Mouse (Mus musculus) adrenal gland, postnatal 4 days (tissue): ENCODE measurements around the gene Pip4k2a. TPM values are rescaled to one million over a fixed set of nuclear protein-coding genes. Genes with fewer than 3 reads are reported as not detected.

Source experiments
- DNase-seq, 2 experiments: peaks; one replicate each; pipeline ENCODE4 v3.0.0; 2021 to 2022; ENCODE audit warnings: low spot score in 2 of 2, mixed read lengths in 2 of 2
- total RNA-seq, 2 experiments: library from RNA; stranded (reverse); gene quantifications; 2 replicates each; pipeline ENCODE4 v1.2.3; 2021

Gene Pip4k2a
- total RNA-seq, 2 experiments from 2014 or later, result 23.8 to 25.1 TPM

DNA sequence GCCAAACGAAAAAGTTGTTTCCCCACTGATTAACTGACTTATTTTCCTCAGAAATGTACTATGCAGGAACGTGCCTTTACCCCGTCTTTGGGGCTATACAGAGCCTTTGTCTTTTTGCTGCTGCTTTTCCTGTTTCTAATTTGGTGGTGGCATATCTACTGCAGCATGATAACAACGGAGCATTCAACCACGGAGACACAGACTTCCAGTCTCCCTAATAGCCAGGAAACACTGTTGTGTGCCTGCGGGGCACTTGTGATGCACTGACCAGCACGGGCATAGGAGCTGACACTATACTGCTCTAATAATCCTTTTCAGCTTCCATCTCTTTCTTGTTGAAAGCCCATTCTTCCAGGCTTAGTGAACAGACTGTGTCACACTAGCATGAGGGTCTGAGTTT is 41.0 kb downstream of the Pip4k2a start:
- DNase-seq, result no peak

- no peak for DNase-seq
Measured at GRCm38 (mm10) chr2:18956424-18956823, 41.5 kb downstream of the Pip4k2a start.

- DNase-seq, result no peak
Measured at GRCm38 (mm10) chr2:18955671-18956070, 42.3 kb downstream of the Pip4k2a start.

DNA sequence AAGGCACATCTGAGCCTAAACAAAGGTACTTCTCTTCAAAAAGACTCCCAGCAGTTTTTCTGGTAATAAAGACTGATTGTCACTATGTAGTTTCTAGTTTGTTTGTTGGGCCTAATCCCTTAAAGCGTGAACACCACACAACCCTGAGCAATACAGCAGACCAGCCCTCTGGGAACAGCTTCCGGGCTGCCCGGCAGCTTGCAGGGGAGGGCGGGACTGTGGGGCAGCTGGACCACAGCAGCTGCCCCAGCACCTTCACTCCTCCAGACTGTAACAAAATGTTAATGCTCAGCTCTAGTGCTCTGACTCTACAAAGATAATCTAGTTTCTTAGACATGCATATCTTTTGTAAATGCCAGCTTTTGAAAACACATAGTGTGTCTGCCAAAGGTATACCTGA is 42.9 kb downstream of the Pip4k2a start:
- DNase-seq, result no peak

- no peak for DNase-seq
Measured at GRCm38 (mm10) chr2:18954422-18954821, 43.5 kb downstream of the Pip4k2a start.

- no peak for DNase-seq
Measured at GRCm38 (mm10) chr2:18952102-18952673, 45.7 kb downstream of the Pip4k2a start.

DNA sequence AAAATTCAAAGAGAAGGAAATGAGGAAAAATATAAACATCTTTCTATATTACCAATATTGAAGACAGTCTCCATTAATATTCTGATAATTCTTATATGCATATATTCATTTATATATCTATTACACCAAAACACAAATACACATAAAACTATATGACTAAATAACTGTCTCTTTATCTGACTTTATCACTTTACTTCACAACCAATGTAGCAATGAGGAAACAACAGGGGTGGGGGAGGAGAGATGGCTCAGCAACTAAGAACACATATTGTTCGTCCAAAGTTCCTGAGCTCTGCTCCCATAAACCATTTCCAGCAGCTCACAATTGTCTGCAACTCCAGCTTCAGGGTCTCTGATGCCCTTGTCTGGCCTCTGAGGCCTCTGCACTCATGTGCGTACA is 47.2 kb downstream of the Pip4k2a start:
- DNase-seq, result no peak

DNA sequence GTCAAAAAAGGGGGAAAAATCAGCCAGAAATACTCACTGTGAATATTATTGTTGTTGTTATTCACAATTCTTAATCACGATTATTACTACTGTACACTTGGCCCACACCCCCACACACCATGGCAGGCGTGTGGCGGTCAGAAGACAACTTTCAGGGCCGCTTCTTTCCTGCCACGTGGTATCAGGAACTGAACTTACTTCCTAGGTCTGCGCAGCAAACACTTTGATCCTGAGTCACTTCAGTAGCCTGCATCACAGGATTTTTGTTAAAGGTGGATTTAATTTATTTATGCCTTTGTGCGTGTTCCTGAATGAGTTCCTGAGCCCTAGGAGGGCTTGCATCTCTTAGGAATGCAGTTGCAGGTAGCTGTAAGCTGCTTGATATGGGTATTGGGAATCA is 49.2 kb downstream of the Pip4k2a start:
- DNase-seq, result no peak

DNA sequence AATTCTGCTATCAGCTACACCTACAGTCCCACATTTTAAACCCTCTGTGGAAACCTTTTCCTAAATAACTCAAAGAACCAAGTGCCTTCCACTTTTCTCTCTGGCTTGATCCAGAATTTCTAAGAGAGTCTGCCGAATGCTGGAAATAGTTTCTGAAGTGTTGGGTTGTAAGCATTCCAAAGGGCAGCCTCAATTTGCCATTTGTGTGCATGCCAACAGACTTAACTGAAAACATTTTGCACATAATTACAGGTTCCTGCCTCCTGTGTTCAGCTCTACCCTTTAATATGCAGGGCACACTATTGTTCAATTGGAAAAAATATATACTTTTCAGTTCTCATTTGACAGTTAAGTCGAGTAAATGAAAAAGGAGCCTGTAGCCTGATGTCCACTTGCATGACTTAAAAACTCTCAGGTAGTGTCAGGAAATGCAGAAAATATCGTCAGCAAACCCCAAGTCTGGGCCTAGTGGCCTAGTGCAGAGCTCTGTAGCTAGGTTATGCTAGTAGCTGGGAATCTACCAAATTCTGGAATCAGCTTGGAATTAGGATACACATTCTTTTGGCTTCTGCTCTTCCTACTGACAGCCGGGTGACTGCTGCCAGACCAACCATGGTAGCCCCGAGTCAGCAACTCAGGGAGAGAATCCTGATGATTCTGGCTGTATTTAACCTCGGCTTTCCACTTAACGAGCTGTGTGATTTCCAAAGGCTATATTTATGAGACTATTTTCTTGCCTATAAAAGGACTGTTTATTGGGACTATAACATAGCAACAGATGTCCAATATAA is 50.1 kb downstream of the Pip4k2a start:
- no peak for DNase-seq

DNA sequence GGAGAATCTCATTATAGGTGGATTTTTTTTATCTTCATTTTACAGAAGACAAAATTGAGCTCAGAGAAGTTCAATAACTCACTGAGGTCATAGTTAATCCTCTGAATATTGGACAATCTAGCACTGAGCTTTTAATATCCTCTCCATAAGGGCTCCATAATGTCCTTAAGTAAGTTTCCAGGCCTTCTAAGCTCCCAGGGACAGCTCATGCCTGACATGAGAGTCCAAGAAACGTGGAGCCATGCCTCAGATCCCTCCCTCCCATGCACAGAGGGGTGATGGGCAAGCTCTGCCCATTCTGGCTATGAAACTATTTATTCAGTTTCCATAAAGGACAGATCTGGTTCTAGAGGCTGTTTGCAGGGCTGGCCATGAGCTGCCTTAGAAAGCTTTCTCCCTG is 52.5 kb downstream of the Pip4k2a start:
- DNase-seq, result no peak

DNA sequence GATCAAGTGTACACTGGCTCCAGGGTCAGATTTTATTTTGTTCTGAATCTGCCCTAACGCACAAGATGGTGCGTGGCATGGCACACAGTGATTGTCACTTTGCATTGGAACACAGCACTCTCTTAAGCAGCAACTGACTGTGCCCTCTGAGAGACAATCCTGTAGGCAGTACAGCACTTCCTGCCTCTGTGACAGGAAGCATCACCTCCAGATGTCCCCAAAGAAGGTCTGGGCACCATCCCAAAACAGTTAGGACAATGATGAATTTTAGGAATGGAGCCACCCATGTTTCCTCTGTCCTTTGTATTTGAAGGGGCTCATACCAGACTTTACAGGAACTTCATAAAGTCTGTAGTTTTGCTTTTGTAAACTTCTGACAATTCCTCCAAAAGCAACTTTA is 54.0 kb downstream of the Pip4k2a start:
- DNase-seq, result no peak

- no peak for DNase-seq
Measured at GRCm38 (mm10) chr2:18943366-18943765, 54.6 kb downstream of the Pip4k2a start.

DNA sequence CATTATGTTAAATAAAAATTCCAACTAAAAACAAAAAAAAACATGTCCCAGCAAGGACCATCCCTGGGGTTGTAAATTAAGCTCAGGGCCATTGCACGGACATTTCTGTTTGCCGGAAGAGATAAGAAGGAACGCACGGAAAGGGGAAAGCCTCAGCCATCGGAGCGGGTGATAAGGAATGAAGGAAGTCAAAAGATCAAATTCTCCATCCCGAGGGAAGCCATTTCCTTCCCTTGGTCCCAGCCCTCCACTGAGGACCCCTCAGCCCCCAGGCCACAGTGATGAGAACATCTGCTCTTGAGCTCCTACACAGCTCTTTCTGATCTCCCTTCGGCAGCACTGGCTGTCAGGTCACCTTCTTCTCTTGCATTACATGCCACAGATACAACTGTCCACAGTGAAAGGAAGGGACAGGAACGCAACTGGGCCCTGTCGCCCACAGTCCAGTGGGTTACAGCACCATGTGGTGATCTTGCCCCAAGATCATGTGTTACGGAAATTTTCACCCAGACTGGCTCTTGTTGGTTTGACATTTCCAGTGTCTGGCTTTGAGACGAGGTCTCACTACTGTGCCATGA is 57.1 kb downstream of the Pip4k2a start:
- no peak for DNase-seq

- DNase-seq, result no peak
Measured at GRCm38 (mm10) chr2:18938923-18939329, 59.0 kb downstream of the Pip4k2a start.

DNA sequence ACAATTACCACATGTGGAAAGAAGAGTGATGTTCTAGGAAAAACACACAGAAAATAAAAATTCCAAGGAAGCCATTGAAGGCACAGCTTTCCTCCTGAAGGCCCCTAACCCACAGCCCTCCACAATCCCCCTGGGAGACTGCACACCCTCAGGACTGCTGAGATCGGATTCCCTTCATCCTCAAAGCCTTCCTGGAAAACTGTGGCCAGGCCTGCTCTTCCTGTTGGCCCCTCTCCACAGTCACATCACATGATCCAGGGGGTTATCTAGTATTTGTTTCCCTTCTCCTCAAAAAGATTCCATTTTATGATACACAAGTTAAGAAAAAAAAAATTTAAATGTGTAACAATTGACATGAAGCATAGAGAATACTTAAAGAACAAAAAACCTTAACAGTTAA is 59.7 kb downstream of the Pip4k2a start:
- DNase-seq, result no peak

- DNase-seq, result no peak
Measured at GRCm38 (mm10) chr2:18937611-18938010, 60.3 kb downstream of the Pip4k2a start.

GRCm38 (mm10) chr2:18936446-18936845 is 61.5 kb downstream of the Pip4k2a start:
- no peak for DNase-seq

DNA sequence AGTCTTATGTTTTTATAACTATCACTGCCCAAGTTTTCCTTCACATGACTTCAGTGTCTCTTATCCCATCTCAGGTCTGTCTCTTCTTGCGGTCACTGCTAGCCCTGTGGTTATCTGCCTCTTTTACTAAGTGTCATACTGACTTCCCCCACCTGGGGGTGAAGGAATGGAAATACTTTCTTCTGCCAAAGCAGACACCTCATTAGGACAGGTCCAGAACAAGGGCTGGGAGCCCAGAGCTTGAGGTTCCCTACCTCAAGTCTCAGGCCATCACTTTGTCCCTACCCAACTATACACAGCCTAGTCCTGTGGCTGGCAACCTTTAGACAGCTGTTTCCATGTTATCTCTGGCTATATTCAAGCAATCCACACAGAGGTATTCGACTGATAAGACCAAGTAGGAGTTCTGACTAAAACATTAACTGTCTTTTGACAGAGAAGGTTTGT is 62.3 kb downstream of the Pip4k2a start:
- no peak for DNase-seq

- DNase-seq, result no peak
Measured at GRCm38 (mm10) chr2:18934131-18934530, 63.8 kb downstream of the Pip4k2a start.

DNA sequence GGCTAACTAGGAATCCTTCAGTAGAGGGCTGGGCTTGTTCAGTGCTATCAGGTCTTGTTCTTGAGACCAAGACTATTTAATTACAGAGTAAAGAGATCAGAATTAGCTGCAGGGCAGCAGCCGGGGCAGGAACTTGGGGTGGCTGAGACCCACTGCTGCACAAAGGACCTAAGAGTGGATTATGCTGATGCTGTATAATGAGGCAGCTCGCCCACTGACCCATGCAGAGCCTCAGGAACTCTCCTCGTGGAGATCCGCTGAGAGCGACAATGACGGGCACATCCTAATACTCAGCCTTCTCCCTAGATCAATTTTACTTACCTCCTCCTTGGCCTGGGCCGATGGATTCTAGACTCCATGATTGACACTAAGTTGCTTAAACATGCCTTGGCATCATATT is 64.5 kb downstream of the Pip4k2a start:
- no peak for DNase-seq

DNA sequence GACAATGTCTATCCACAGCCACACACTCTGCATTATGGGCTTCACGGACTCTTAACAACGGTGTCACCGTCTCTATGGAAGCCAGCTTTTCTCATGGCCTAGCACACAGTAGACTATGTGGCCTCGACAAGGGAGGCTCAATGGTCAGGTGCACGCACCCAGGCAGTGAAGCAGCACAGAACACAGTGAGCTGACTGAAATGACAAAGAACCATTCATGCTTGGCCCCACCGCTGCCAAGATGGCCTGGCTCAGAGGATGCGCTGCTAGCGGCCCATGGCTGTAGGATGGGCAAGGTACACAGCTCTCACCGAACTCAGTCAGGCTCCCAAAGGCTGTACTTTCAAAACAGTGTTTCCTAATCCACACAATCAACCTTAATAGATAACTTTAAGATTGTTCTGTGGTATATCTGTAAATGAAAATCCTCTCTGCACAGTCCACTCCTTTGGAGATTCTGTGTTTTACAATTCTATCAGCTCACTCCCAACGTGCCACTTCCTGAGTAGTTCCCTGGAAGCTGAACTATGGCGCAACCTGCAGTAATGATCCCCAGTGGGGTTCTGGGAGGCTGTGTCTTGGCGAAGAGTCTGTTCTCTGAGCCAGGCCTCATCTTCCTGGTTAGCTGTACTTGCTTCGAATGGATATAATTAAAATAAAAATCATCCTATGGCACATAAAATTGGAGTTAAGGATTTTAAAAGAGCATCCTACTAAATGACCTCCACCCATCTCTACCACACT is 67.4 kb downstream of the Pip4k2a start:
- DNase-seq, result no peak
